Mouse (Mus musculus) lung, postnatal 36 days (tissue): ENCODE measurements around the gene Cstf3.

Experiments
- DNase-seq: peaks from one replicate; pipeline ENCODE4 v3.0.0; 2022; ENCODE audit warnings: mixed read lengths

The Cstf3 gene

DNA sequence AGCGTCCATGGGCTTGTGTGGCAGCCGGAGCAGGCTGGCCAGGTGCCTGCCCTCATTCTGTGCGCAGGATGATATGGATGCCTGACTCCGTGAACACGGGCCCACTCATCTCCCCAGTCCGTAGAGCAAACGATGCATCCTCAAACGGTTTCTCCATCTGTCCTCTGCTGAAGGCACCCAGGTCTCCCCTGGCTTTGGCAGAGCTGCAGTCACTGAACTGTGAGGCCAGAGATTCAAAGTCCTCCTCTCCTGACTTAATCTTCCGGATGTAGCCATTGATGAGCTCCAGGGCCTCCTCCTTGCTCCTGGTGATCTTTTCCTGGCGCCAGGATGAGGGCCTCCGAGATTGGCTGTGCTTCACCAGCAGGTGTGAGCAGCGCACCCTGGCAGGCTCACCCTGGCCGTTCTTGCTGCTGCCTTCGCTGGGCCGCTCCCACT lies 124.0 kb downstream of the Cstf3 start:
- DNase-seq, result no peak
